Mouse (Mus musculus) forelimb bud, embryonic 11.5 days (tissue): ENCODE results near the gene Ankrd13d.
"Not testable (repeated sequence)": the region's sequence is repeated elsewhere in the genome, so short reads cannot be mapped to it uniquely, and the experiment has no call there.

Experiments used
- DNase-seq: peaks from one replicate; pipeline ENCODE4 v3.0.0-alpha.2; 2012; ENCODE audit warnings: low read depth, low spot score

Gene Ankrd13d

GRCm38 (mm10) chr19:4264171-4264780, 18.7 kb downstream of the Ankrd13d start:
- DNase-seq: no peak

DNA sequence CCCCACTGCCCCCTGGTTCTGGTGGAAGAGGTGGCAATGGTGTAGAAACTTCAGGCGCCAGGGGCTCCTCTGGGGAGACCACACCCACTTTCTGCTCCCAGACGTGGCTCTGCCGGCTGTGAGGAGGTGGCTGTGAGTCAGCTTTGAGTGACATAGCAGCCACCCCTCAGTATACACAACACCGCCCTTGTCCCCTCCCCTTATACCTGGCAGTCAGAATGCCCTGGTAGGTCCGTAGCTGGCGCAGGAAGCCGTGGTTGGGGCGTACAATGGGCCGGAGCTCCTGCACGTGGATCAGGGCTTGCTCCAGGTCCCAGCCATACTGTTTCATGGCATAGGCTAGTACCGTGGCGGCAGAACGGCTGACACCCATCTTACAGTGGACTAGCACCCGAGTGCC, 19.2 kb downstream of the Ankrd13d start:
- no peak for DNase-seq

DNA sequence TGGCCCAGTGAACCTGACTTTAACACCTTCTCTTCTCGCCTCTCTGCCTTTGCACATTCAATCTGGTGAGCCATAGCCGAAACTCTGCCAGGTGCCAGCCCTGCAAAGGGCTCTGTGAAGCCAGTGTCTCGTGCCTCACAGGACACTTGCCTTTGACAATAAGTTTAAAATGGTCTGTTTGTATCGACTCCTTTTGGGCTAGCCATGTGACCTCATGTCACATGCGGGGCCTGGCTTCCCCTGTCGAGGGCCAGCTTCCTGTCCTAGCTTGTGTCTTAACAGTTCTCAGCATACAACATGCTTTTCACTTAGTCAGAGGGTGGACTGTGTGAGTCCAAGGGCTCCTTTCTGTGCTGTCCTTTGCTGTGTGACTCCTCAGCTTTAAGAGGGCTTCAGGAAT, 20.2 kb downstream of the Ankrd13d start:
- no peak for DNase-seq

DNA sequence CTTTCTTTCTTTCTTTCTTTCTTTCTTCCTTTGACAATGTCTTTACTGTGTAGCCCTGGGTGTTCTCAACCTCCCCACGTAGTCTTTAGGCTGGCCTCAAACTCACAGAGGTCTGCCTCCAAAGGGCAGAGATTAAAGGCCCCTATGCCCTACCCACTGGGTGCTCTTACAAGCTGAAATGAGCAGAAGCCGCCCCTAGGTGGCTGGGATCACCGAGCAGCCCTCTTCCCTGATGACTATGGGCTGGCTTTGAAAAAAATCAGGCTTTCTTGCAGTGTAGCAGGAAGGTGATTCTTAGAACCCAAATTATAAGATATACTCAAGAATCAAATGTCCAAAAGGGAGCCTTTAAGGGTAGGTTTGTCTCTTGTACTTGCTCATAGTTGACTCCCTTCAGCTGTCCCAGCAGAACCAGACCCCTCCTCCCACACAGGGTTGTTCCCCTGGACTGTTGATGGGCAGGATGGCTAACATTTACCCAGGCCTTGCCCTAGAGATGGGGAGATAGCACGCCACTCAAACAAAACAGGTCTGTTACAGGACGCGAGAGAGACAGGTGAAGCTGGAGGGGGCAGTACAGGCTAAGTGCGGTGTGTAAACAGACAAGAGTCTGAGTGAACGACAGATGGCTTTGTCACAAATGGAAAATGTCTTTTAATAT, 21.8 kb downstream of the Ankrd13d start:
- DNase-seq: no peak

DNA sequence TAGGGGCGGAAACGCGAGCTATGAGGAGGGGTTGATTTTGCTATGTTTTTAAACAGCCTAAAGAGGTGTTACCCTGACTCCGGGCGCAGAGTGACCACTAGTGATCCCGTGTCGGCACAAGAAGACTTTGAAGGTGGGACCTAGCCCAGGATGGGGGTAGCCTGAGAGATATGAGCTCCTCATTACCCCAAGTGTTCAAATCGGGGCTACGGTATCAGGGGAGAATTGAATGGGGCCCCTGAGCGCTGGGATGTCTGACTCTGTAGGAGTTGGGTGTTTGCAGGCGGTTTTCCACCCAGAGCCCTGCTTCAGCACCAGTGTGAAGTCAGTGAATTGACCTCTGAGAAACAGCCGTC, 25.1 kb downstream of the Ankrd13d start:
- DNase-seq: no peak

GRCm38 (mm10) chr19:4257216-4257896, 25.6 kb downstream of the Ankrd13d start:
- peak; percentile 95 for DNase-seq

- no peak for DNase-seq
These were observed 27.3 kb downstream of the Ankrd13d start for GRCm38 (mm10) chr19:4255583-4256162.

DNA sequence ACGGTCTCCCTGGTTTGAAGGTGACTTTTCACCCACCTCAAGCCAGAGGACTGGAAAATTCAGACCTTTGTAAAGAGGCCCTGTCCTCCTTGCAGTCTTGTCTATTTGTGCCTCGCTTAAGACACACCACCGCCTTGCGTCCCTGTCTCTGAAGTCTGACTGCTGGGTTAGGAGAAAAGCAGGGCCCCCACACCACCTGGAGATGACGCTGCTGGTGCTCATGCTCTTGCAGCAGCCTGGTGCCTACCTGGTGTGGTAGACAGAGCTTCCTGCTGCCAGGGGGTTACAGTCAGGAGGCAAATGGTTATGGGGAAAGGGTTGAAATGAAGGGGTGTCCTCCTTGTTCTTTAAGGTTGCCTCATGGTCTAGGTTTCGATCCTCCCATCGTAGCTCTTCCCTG, 28.7 kb downstream of the Ankrd13d start:
- DNase-seq: no peak

DNA sequence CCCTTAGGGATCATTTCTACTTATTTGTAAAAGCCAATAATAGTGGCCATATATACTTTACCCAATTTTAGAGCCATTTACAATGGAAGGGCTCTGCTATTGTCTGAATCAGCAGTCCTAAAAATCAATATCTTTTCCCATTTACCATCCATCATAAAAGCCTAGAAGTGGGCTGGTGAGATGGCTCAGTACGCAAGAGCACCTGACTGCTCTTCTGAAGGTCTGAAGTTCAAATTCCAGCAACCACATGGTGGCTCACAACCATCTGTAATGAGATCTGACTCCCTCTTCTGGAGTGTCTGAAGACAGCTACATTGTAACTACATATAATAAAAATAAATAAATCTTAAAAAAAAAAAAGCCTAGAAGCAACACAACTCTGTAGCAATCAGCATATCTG, 34.3 kb downstream of the Ankrd13d start:
- not testable (repeated sequence) for DNase-seq

GRCm38 (mm10) chr19:4247010-4247409, 35.9 kb downstream of the Ankrd13d start:
- DNase-seq: no peak

GRCm38 (mm10) chr19:4244775-4245174, 38.2 kb downstream of the Ankrd13d start:
- DNase-seq: no peak

- DNase-seq: no peak
These were observed 40.5 kb downstream of the Ankrd13d start for GRCm38 (mm10) chr19:4242416-4242815.

GRCm38 (mm10) chr19:4240247-4240668, 42.7 kb downstream of the Ankrd13d start:
- peak; percentile 75 for DNase-seq

GRCm38 (mm10) chr19:4234548-4234947, 48.4 kb downstream of the Ankrd13d start:
- DNase-seq: no peak

DNA sequence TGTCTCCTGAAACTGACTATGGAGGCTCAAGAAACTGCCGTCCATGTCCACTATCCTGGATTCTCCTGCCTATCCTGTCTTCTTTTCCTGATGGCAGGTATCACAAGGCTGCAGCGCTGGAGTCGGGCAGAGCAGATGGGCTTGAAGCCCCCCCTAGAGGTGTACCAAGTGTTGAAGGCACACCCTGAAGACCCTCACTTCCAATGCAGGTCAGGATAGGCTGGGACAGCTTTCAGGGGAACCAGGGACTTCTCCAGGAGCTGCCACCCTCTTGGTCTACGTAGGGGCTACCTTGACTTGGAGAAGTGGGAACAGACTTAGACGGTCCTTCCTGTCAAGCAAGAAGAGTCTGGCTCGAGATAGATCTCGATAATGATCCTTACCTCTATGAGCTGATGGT, 50.3 kb downstream of the Ankrd13d start:
- DNase-seq: no peak

DNA sequence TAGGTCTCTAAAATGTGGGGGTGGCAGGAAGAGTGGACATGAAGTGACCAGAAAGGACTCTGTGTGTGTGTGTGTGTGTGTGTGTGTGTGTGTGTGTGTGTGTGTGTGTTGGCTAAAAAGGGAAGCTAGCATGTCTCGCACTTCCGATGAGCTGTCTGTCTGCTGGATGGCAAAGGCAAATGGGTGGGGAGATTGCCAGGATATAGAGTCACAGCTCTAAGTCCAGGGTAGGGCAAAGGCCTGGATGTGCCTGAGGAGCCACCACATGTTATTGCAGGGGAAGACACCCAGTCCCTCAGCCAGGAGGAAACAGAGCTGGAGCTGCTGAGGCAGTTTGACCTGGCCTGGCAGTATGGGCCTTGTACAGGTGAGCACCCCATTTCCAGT, 50.8 kb downstream of the Ankrd13d start:
- DNase-seq: no peak

DNA sequence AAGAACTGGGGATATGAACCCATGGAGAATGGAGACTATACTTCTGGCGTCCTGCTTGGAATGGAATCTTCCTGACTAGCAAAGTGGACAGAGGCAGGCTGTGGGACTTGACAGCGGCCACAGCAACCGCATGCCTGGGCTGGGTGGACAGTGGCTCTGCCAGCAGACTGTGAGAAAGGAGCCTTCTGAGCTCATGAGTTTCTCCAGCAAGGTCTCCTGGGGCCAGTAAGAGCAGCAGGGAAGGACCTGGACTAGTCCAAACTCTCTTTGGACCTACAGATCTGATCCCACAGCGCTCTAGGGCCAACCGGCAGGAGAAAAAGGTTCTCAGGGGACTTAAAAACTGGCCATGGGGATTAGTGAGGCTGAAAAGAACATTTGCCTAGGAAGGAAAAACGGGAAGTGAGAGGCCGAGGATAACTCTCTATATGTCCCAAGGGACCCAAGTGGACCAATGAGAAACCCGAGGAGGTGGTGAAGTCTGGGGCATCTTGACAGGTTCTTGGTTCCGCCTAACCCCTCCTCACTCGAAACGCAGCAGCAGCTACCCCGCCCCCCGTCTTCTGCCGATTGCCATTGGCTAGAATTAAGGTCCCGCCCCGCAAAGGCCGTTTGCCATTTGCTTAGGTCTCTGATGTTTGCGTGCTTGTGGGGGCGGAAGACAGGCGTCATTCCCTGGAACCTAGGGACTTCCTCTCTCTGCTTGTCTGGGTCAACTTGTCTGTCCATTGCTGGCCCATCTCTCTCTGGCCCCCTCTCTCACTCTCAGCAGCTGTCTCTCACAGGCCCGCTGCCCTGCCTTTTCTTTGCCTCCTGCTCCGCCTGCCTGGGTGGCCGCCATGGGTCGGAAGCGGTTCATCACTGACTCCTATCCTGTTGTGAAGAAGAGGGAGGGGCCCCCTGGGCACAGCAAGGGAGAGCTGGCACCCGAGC, 51.4 kb downstream of the Ankrd13d start, which contains the start of gene Pold4:
Pold4 (plus strand) TSS at position 647 of the 933 bp plus-strand sequence.
- DNase-seq: peak; percentile 86

DNA sequence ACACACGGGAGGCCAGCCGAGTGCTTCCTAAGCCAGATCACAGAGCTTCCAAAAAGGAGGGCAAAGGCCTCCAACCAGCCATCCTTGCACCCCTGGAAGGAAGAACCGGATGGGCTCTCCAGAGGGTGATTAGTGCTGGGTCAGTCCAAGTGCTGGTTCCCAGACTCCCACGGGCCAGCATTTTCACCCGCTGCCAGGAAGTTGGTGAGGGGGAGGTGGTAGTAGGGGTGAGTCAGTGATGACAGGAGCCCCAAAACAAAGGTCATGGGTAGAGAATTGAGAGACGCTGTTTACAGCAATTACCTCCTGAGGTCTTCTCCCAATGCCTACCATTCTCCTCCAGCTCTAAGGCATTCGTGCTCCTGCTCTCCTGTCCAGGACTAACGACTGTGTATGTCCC, 52.5 kb downstream of the Ankrd13d start:
- no peak for DNase-seq

DNA sequence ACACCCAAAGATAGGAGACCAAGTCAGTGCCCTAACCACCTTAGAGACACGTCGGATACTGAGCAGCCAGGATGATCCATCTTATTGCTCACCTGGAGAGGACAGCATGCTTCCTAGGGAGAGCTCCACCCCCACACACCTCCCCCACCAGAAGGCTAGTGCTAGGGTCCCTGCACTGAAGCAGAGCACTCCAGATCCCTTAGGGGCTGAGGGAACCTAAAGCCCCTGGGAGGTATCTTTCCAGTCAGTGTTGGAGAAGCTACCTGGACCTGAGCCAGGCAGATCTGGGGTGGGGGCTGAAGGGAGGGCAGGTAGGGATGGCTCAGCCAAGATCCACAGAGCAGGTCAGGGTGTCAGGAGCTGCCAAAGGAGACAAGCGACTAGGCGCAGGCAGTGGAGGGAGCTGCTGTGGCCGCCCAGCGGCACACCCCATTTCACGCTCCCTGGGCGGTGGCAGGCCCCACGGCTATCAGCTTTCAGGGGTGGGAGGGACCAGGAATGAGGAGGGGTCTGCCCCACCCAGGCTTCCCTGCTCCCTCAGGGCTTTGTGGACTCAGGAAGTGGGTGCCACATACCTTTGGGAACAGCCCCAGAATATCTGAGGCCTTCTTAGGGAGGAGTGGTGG, 53.4 kb downstream of the Ankrd13d start:
- DNase-seq: no peak

GRCm38 (mm10) chr19:4228891-4229290, 54.0 kb downstream of the Ankrd13d start:
- DNase-seq: no peak
